Mouse (Mus musculus) hindbrain, embryonic 14.5 days (tissue): Measurements from ENCODE around the gene Hes5. TPM values are rescaled to one million over a fixed set of nuclear protein-coding genes. Genes with fewer than 3 reads are reported as not detected.

Experiments
- ATAC-seq: fragments of 200-750 bp; cut with Nextera tagmentation; 2 replicates; pipeline ENCODE4 v1.8.0; 2017; ENCODE audit warnings: moderate number of reproducible peaks, mild to moderate bottlenecking, moderate TSS enrichment, moderate library complexity; ENCODE audit not compliant: low FRiP score
- DNase-seq: peaks from one replicate; pipeline ENCODE4 v3.0.0-alpha.2; 2015; ENCODE audit warnings: low spot score
- H3K27ac ChIP-seq: fragments of 300-500 bp; sonication (generic); 2 replicates; pipeline ENCODE4 v1.5.1; 2014; ENCODE audit warnings: mild to moderate bottlenecking, moderate library complexity
- H3K27me3 ChIP-seq: fragments of 300-500 bp; sonication (generic); 2 replicates; pipeline ENCODE4 v1.6.1; 2014; ENCODE audit warnings: mild to moderate bottlenecking, low read length, mixed read lengths; ENCODE audit not compliant: control insufficient read depth, insufficient read depth
- H3K36me3 ChIP-seq: fragments of 300-500 bp; sonication (generic); replicated peaks from 2 replicates; pipeline ENCODE4 v1.6.1; 2014; ENCODE audit not compliant: control insufficient read depth, insufficient read depth
- H3K4me1 ChIP-seq: fragments of 300-500 bp; sonication (generic); replicated peaks from 2 replicates; pipeline ENCODE4 v1.6.1; 2014; ENCODE audit warnings: antibody characterized with exemption, low read length, mixed read lengths; ENCODE audit not compliant: control insufficient read depth, insufficient read depth
- H3K4me2 ChIP-seq: fragments of 300-500 bp; sonication (generic); replicated peaks from 2 replicates; pipeline ENCODE4 v1.6.1; 2014; ENCODE audit warnings: mild to moderate bottlenecking, moderate library complexity
- H3K4me3 ChIP-seq: fragments of 300-500 bp; sonication (generic); replicated peaks from 2 replicates; pipeline ENCODE4 v1.5.1; 2014; ENCODE audit warnings: mild to moderate bottlenecking, low read length
- H3K9ac ChIP-seq: fragments of 300-500 bp; sonication (generic); 2 replicates; pipeline ENCODE4 v1.6.1; 2014
- H3K9me3 ChIP-seq: fragments of 300-500 bp; sonication (generic); 2 replicates; pipeline ENCODE4 v1.6.1; 2016; ENCODE audit warnings: low read length; ENCODE audit not compliant: control insufficient read depth
- WGBS: fragments of 180-500 bp; shearing (Covaris S2); extraction: QIAGEN DNeasy Blood & Tissue Kit; methylation state at CpG from one replicate; pipeline ENCODE4 v1.1.7; 2014; 5-methylcytosine and 5-hydroxymethylcytosine counted together
- polyA plus RNA-seq: library from polyadenylated mRNA; unstranded; fragments of >200 nt; fragmentation: Nextera tagmentation; extraction: Ambion mirVana; gene quantifications from 2 replicates; pipeline ENCODE4 v1.2.1, GENCODE M21; 2014

Hes5 gene
- polyA plus RNA-seq, 1 experiment from 2014 or later, result 70.0 TPM

GRCm38 (mm10) chr4:154948940-154949588 is 11.7 kb upstream of the Hes5 start:
- peaks cover 20% of the 10 kb centered on the region for H3K4me1 ChIP-seq
- peak overlapping the region; percentile 63 for H3K27ac ChIP-seq
- ATAC-seq, result no peak

GRCm38 (mm10) chr4:154949589-154949982 is 11.1 kb upstream of the Hes5 start:
- H3K4me3 ChIP-seq, result no peak overlapping the region
- H3K4me1 ChIP-seq, result peaks cover 20% of the 10 kb centered on the region
- H3K27ac ChIP-seq, result no peak overlapping the region

More at GRCm38 (mm10) chr4:154948940-154949588, 11.7 kb upstream of the Hes5 start:
- H3K27me3 ChIP-seq, result no peaks in the 10 kb centered on the region
- no peak for DNase-seq
- 36% methylated on average over 6 of the region's 6 CpGs for WGBS
- no peak overlapping the region for H3K4me3 ChIP-seq
- H3K9ac ChIP-seq, result no peak overlapping the region
- 0 out of 2 replicates have a peak overlapping the region, but pooled peaks have one; percentile 6 for H3K4me2 ChIP-seq
- H3K36me3 ChIP-seq, result no peaks in the 10 kb centered on the region
- no peaks in the 10 kb centered on the region for H3K9me3 ChIP-seq

GRCm38 (mm10) chr4:154952461-154953241 is 8.1 kb upstream of the Hes5 start:
- Histone ChIP-seq H3K4me3 (no peak overlapping the region), H3K27me3 (no peaks in the 10 kb centered on the region), H3K27ac (no peak overlapping the region), H3K9ac (no peak overlapping the region), H3K36me3 (no peaks in the 10 kb centered on the region), H3K4me1 (peaks cover 6% of the 10 kb centered on the region), H3K4me2 (peak overlapping the region; percentile 29), H3K9me3 (no peaks in the 10 kb centered on the region)
- 1% methylated on average over 26 of the region's 26 CpGs for WGBS
- no peak for DNase-seq
- peak; percentile 44 for ATAC-seq

More at GRCm38 (mm10) chr4:154949589-154949982, 11.1 kb upstream of the Hes5 start:
- Histone ChIP-seq H3K9ac (no peak overlapping the region), H3K4me2 (peak overlapping the region; percentile 6), H3K9me3 (no peaks in the 10 kb centered on the region), H3K36me3 (no peaks in the 10 kb centered on the region), H3K27me3 (no peaks in the 10 kb centered on the region)
- DNase-seq (no peak), ATAC-seq (no peak)
- WGBS, result under 1% methylated on average over 15 of the region's 16 CpGs

GRCm38 (mm10) chr4:154956604-154957003 is 4.1 kb upstream of the Hes5 start:
- H3K4me3 ChIP-seq, result no peak overlapping the region
- 20% methylated on average over 9 of the region's 9 CpGs for WGBS
- H3K36me3 ChIP-seq, result no peaks in the 10 kb centered on the region
- DNase-seq (no peak), ATAC-seq (no peak)
- H3K9ac ChIP-seq, result no peak overlapping the region
- H3K4me1 ChIP-seq, result peaks cover 37% of the 10 kb centered on the region
- H3K9me3 ChIP-seq, result no peaks in the 10 kb centered on the region
- no peak overlapping the region for H3K4me2 ChIP-seq
- peaks cover 15% of the 10 kb centered on the region for H3K27me3 ChIP-seq
- H3K27ac ChIP-seq, result no peak overlapping the region

- WGBS, result 24% methylated on average over 13 of the region's 13 CpGs
- Histone ChIP-seq H3K9ac (no peak overlapping the region), H3K36me3 (no peaks in the 10 kb centered on the region), H3K27me3 (peaks cover 20% of the 10 kb centered on the region), H3K4me3 (no peak overlapping the region), H3K27ac (no peak overlapping the region), H3K4me2 (peak overlapping the region; percentile 38), H3K9me3 (no peaks in the 10 kb centered on the region), H3K4me1 (peaks cover 45% of the 10 kb centered on the region)
- DNase-seq (no peak), ATAC-seq (no peak)
Measured at GRCm38 (mm10) chr4:154957289-154957993, 3.3 kb upstream of the Hes5 start.

GRCm38 (mm10) chr4:154958171-154958570 is 2.6 kb upstream of the Hes5 start:
- Histone ChIP-seq H3K36me3 (no peaks in the 10 kb centered on the region), H3K4me2 (peak overlapping the region; percentile 38), H3K9ac (no peak overlapping the region), H3K27ac (no peak overlapping the region), H3K9me3 (no peaks in the 10 kb centered on the region), H3K4me3 (no peak overlapping the region), H3K4me1 (peaks cover 46% of the 10 kb centered on the region), H3K27me3 (peaks cover 20% of the 10 kb centered on the region)
- 2% methylated on average over 15 of the region's 15 CpGs for WGBS
- DNase-seq (peak; percentile 75), ATAC-seq (peak; percentile 49; the same call in 1 of the 2 replicates)

- no peaks in the 10 kb centered on the region for H3K9me3 ChIP-seq
- H3K27ac ChIP-seq, result no peak overlapping the region
- peaks cover 20% of the 10 kb centered on the region for H3K27me3 ChIP-seq
- H3K4me2 ChIP-seq, result peak overlapping the region; percentile 38
- WGBS, result 6% methylated on average over 8 of the region's 8 CpGs
- no peak for ATAC-seq
- no peak overlapping the region for H3K9ac ChIP-seq
- no peak for DNase-seq
- no peaks in the 10 kb centered on the region for H3K36me3 ChIP-seq
- H3K4me3 ChIP-seq, result no peak overlapping the region
- peaks cover 51% of the 10 kb centered on the region for H3K4me1 ChIP-seq
Measured at GRCm38 (mm10) chr4:154958621-154959020, 2.1 kb upstream of the Hes5 start.

GRCm38 (mm10) chr4:154960021-154960689 is 568 bp upstream of the Hes5 start:
- H3K4me1 ChIP-seq, result peaks cover 54% of the 10 kb centered on the region
- DNase-seq (no peak), ATAC-seq (peak; percentile 70; the same call in 1 of the 2 replicates)
- H3K27ac ChIP-seq, result peak overlapping the region; percentile 91
- H3K36me3 ChIP-seq, result no peaks in the 10 kb centered on the region
- H3K4me3 ChIP-seq, result peak overlapping the region; percentile 65
- peak overlapping the region; percentile 81 for H3K9ac ChIP-seq
- WGBS, result 8% methylated on average over 18 of the region's 20 CpGs
- peak overlapping the region; percentile 80 for H3K4me2 ChIP-seq
- peaks cover 20% of the 10 kb centered on the region for H3K27me3 ChIP-seq
- H3K9me3 ChIP-seq, result no peaks in the 10 kb centered on the region
